Mouse (Mus musculus) brown adipose tissue, adult 24 weeks (tissue): ENCODE data around the gene Pdia5. TPM values are rescaled to one million over a fixed set of nuclear protein-coding genes. Genes with fewer than 3 reads are reported as not detected.

Experiments used
- H3K27ac ChIP-seq: fragments of 200-500 bp; replicated peaks from 2 replicates; pipeline ENCODE4 v1.5.1; 2012; ENCODE audit warnings: low read depth, mild to moderate bottlenecking, low read length
- H3K4me1 ChIP-seq: fragments of 200-500 bp; 2 replicates; pipeline ENCODE4 v1.6.1; 2012; ENCODE audit warnings: low read length, mixed read lengths; ENCODE audit not compliant: control insufficient read depth, insufficient read depth, insufficient read length
- H3K4me3 ChIP-seq: fragments of 200-500 bp; 2 replicates; pipeline ENCODE4 v1.5.1; 2012; ENCODE audit warnings: low read depth, mild to moderate bottlenecking, low read length, moderate library complexity; ENCODE audit not compliant: insufficient read depth
- polyA plus RNA-seq: library from polyadenylated mRNA; stranded (reverse); fragments of >200 nt; gene quantifications from 2 replicates; pipeline ENCODE4 v1.2.4, GENCODE M21; 2012; ENCODE audit not compliant: missing spikeins, insufficient read depth, insufficient read length

Pdia5 gene
- polyA plus RNA-seq, 1 experiment = 8.2 TPM

GRCm38 (mm10) chr16:35424926-35425325 lies 65.7 kb downstream of the Pdia5 start:
- H3K27ac ChIP-seq = no peak overlapping the region
- H3K4me1 ChIP-seq = no peaks in the 10 kb centered on the region
- no peak overlapping the region for H3K4me3 ChIP-seq

GRCm38 (mm10) chr16:35423250-35424139 lies 67.2 kb downstream of the Pdia5 start:
- no peaks in the 10 kb centered on the region for H3K4me1 ChIP-seq
- H3K4me3 ChIP-seq = no peak overlapping the region
- H3K27ac ChIP-seq = no peak overlapping the region

- H3K27ac ChIP-seq = no peak overlapping the region
These were observed 68.0 kb downstream of the Pdia5 start for GRCm38 (mm10) chr16:35422705-35423104.

GRCm38 (mm10) chr16:35422141-35422540 lies 68.5 kb downstream of the Pdia5 start:
- Histone ChIP-seq H3K4me1 (no peaks in the 10 kb centered on the region), H3K27ac (no peak overlapping the region), H3K4me3 (no peak overlapping the region)

More at GRCm38 (mm10) chr16:35422705-35423104, 68.0 kb downstream of the Pdia5 start:
- no peaks in the 10 kb centered on the region for H3K4me1 ChIP-seq
- no peak overlapping the region for H3K4me3 ChIP-seq

GRCm38 (mm10) chr16:35414616-35415015 lies 76.1 kb downstream of the Pdia5 start:
- Histone ChIP-seq H3K4me1 (no peaks in the 10 kb centered on the region), H3K27ac (no peak overlapping the region), H3K4me3 (no peak overlapping the region)

GRCm38 (mm10) chr16:35406706-35407105 lies 84.0 kb downstream of the Pdia5 start:
- H3K27ac ChIP-seq = no peak overlapping the region
- H3K4me1 ChIP-seq = no peaks in the 10 kb centered on the region
- H3K4me3 ChIP-seq = no peak overlapping the region

- Histone ChIP-seq H3K4me3 (no peak overlapping the region), H3K27ac (no peak overlapping the region), H3K4me1 (no peaks in the 10 kb centered on the region)
These were observed 84.5 kb downstream of the Pdia5 start for GRCm38 (mm10) chr16:35406166-35406565.

GRCm38 (mm10) chr16:35405348-35406080 lies 85.2 kb downstream of the Pdia5 start:
- no peak overlapping the region for H3K4me3 ChIP-seq
- no peak overlapping the region for H3K27ac ChIP-seq
- H3K4me1 ChIP-seq = no peaks in the 10 kb centered on the region

GRCm38 (mm10) chr16:35404864-35405263 lies 85.8 kb downstream of the Pdia5 start:
- no peak overlapping the region for H3K27ac ChIP-seq
- no peak overlapping the region for H3K4me3 ChIP-seq
- H3K4me1 ChIP-seq = no peaks in the 10 kb centered on the region

- Histone ChIP-seq H3K4me1 (no peaks in the 10 kb centered on the region), H3K27ac (no peak overlapping the region), H3K4me3 (no peak overlapping the region)
These were observed 86.8 kb downstream of the Pdia5 start for GRCm38 (mm10) chr16:35403891-35404290.

- H3K4me3 ChIP-seq = no peak overlapping the region
- no peaks in the 10 kb centered on the region for H3K4me1 ChIP-seq
- no peak overlapping the region for H3K27ac ChIP-seq
These were observed 87.3 kb downstream of the Pdia5 start for GRCm38 (mm10) chr16:35403356-35403755.

- H3K4me1 ChIP-seq = no peaks in the 10 kb centered on the region
- H3K27ac ChIP-seq = no peak overlapping the region
- no peak overlapping the region for H3K4me3 ChIP-seq
These were observed 97.9 kb downstream of the Pdia5 start for GRCm38 (mm10) chr16:35392813-35393212.

- Histone ChIP-seq H3K4me1 (no peaks in the 10 kb centered on the region), H3K27ac (no peak overlapping the region), H3K4me3 (no peak overlapping the region)
These were observed 105.0 kb downstream of the Pdia5 start for GRCm38 (mm10) chr16:35385654-35386053.

- H3K4me1 ChIP-seq = peaks cover 3% of the 10 kb centered on the region; the same call in 1 of the 2 replicates
- no peak overlapping the region for H3K4me3 ChIP-seq
- no peak overlapping the region for H3K27ac ChIP-seq
These were observed 110.6 kb downstream of the Pdia5 start for GRCm38 (mm10) chr16:35380048-35380447.

- no peak overlapping the region for H3K27ac ChIP-seq
- H3K4me1 ChIP-seq = peaks cover 3% of the 10 kb centered on the region; the same call in 1 of the 2 replicates
- H3K4me3 ChIP-seq = no peak overlapping the region
These were observed 111.3 kb downstream of the Pdia5 start for GRCm38 (mm10) chr16:35379344-35379743.
